In the genomic region with DNA sequence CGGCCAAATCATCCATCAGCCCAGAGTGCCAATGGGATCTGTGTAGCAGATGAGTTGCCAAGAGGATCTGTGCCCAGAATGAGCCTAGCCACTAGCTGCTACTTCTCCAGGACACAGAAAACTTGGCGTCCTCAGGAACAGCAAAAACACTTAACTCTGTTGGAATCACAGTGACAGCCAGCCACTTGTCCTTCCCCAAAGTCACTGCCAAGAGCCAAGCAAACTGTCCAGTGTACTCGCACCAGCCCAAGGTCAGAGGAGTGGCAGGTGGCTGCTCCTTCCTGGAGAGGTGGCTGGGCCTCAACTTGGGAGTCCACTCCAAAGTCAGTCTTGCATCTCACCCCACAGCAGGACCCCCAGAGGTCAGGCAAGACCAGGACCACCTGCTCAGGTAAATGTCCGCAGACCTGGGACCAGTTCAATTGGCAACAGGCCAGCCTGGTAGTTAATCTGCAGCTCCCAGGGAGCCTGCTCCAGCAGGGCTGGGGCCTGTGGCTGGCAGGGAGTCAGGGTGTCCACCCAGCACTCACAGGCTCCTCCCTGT, we compare ENCODE assay signal across 10 mouse cellular contexts. TPM values are rescaled to one million over a fixed set of nuclear protein-coding genes. Genes with fewer than 3 reads are reported as not detected.
DNase-seq lines count a peak whose midpoint lies in the region; ATAC-seq and TF ChIP-seq lines count a peak whose summit lies in the region.
"Had no signal": no experiment of that assay in that cellular context is flagged by ENCODE, and none has a peak within 500 bp of the region (broad histone marks: within the 10 kb centered on the region; RNA-seq: fewer than 3 reads in every experiment).

No protein-coding gene starts in this region.

- H3K4me1 ChIP-seq in kidney, adult 2 months (ENCODE audit: control insufficient read depth, insufficient read depth, low read length): peaks cover 8% of the 10 kb centered on the region
- H3K4me1 ChIP-seq in kidney, embryonic 16.5 days (ENCODE audit: insufficient read depth, low read length): peaks cover 5% of the 10 kb centered on the region

- no peak for TF ChIP-seq CTCF in kidney, adult 2 months (conservative IDR thresholded peaks at IDR 0.05; ENCODE audit: insufficient read depth, insufficient read length, low read depth, low read length)

- no peak for TF ChIP-seq POLR2A in kidney, adult 2 months (IDR thresholded peaks at IDR 0.05; ENCODE audit: low read depth, low read length)

- H3K27me3 ChIP-seq in kidney, adult 2 months (replicated peaks; ENCODE audit: control insufficient read depth, insufficient read depth, low read length): no peaks in the 10 kb centered on the region
- no peaks in the 10 kb centered on the region for H3K27me3 ChIP-seq in kidney, embryonic 16.5 days (ENCODE audit: insufficient read depth, low read length)
- H3K27me3 ChIP-seq: forebrain, embryonic 15.5 days; neural tube, embryonic 13.5 days had no signal

- peak; percentile 42 for DNase-seq in adrenal gland, adult 2 months
- DNase-seq in adrenal gland, postnatal 4 days (ENCODE audit: low spot score in 2 of 2): no peak
- peak; percentile 73 for DNase-seq in kidney, adult 2 months
- DNase-seq in heart, adult 18-20 months: peak; percentile 57 to 80
- DNase-seq in kidney, postnatal 10 days: peak; percentile 67
- DNase-seq in frontal cortex, postnatal 10 days (ENCODE audit: low spot score in 2 of 2): no peak
- DNase-seq in ovary, postnatal 36 days (ENCODE audit: low spot score): no peak

- no peaks in the 10 kb centered on the region for H3K36me3 ChIP-seq in kidney, adult 2 months (ENCODE audit: control insufficient read depth, insufficient read depth, low read length)
- H3K36me3 ChIP-seq in kidney, embryonic 16.5 days (ENCODE audit: insufficient read depth, low read length): peaks cover 16% of the 10 kb centered on the region; the same call in 1 of the 2 replicates
- H3K36me3 ChIP-seq: forebrain, embryonic 15.5 days; neural tube, embryonic 13.5 days had no signal

- H3K4me3 ChIP-seq in kidney, adult 2 months (ENCODE audit: insufficient read depth, low read depth, low read length): no peak overlapping the region
- no peak overlapping the region for H3K4me3 ChIP-seq in kidney, embryonic 16.5 days (ENCODE audit: low read length)
- H3K4me3 ChIP-seq: forebrain, embryonic 15.5 days; neural tube, embryonic 13.5 days had no signal

- no peaks in the 10 kb centered on the region for H3K9me3 ChIP-seq in kidney, embryonic 16.5 days (ENCODE audit: low read length)
- H3K9me3 ChIP-seq: forebrain, embryonic 15.5 days; neural tube, embryonic 13.5 days had no signal

- H3K9ac ChIP-seq in kidney, embryonic 16.5 days (replicated peaks; ENCODE audit: low read length): no peak overlapping the region
- H3K9ac ChIP-seq: forebrain, embryonic 15.5 days; neural tube, embryonic 13.5 days had no signal

- WGBS in kidney, adult 2 months: 51% methylated on average over 4 of the region's 4 CpGs
- 88% methylated on average over 4 of the region's 4 CpGs for WGBS in kidney, embryonic 16.5 days

- no peak overlapping the region for H3K27ac ChIP-seq in kidney, adult 2 months (ENCODE audit: insufficient read depth, low read depth, low read length)
- H3K27ac ChIP-seq in kidney, embryonic 16.5 days (ENCODE audit: low read length): no peak overlapping the region
- H3K27ac ChIP-seq: forebrain, embryonic 15.5 days; neural tube, embryonic 13.5 days had no signal

- no peak overlapping the region for H3K4me2 ChIP-seq in kidney, embryonic 16.5 days (replicated peaks; ENCODE audit: low read depth, low read length)
- H3K4me2 ChIP-seq: forebrain, embryonic 15.5 days; neural tube, embryonic 13.5 days had no signal

- ATAC-seq in kidney, embryonic 16.5 days (ENCODE audit: low FRiP score, low TSS enrichment): no peak

RNA-seq across cellular contexts. Expression of gene Pdia5, which starts 24.8 kb away (rescaled TPM):
- total RNA-seq in adrenal gland, adult 2 months (2021): 10 to 100 TPM; 15.6 to 20.8 TPM
- polyA plus RNA-seq in adrenal gland, adult 2 months (2012; rRNA removed): 4.3 and 5.1 TPM in 2 replicates
- total RNA-seq in adrenal gland, postnatal 4 days (2021): 10 to 100 TPM; 23.0 to 27.5 TPM
- 15.4 and 15.6 TPM in 2 replicates for polyA plus RNA-seq in kidney, adult 2 months (2012; rRNA removed)
- polyA plus RNA-seq in kidney, embryonic 16.5 days (2015; fragmentation: Nextera tagmentation; extraction: Ambion mirVana): 52.5 and 62.0 TPM in 2 replicates
- total RNA-seq in heart, adult 18-20 months (2021): 1 to 10 TPM; 4.6 to 4.9 TPM

Comparison
In these comparisons a context has a peak if more than half of its experiments do, and no peak if none do; other contexts are left out.
1. DNase-seq: peak in adrenal gland, adult 2 months (single experiment), kidney, adult 2 months (single experiment), heart, adult 18-20 months (2 of 2) and kidney, postnatal 10 days (single experiment); none in adrenal gland, postnatal 4 days (0 of 2), frontal cortex, postnatal 10 days (0 of 2) and ovary, postnatal 36 days (single experiment).